Mouse (Mus musculus): Measurements from ENCODE around the gene Atad2b. TPM values are rescaled to one million over a fixed set of nuclear protein-coding genes. Genes with fewer than 3 reads are reported as not detected.
"Not testable (repeated sequence)": the region's sequence is repeated elsewhere in the genome, so short reads cannot be mapped to it uniquely, and the experiment has no call there.

Gene Atad2b
- polyA plus RNA-seq, 1 experiment from 2014 or later = 24.8 TPM

DNA sequence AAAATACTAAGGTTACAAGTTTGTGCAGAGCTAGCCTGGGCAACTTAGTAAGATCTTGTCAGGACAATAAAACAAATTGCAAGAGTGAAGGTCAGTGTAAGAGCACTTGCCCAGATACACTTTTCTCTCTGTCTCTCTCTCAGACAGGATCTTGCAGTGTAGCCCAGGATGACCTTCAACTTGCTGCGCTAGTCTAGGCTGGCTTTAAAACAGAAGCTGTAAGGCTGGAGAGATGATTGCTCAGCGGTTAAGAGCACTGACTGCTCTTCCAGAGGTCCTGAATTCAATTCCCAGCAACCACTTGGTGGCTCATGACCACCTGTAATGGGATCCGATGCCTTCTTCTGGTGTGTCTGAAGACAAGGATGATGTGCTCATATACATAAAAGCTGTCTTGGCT lies 2.2 kb upstream of the Atad2b start:
- Histone ChIP-seq H3K27ac (replicated peaks) (no peak overlapping the region), H3K4me2 (replicated peaks) (no peak overlapping the region), H3K27me3 (no peaks in the 10 kb centered on the region), H3K9ac (replicated peaks) (no peak overlapping the region), H3K9me3 (no peaks in the 10 kb centered on the region), H3K36me3 (no peaks in the 10 kb centered on the region), H3K4me1 (peaks cover 9% of the 10 kb centered on the region), H3K4me3 (no peak overlapping the region)
- ATAC-seq (ENCODE audit: low FRiP score, low read depth) = no peak
- WGBS = 80% methylated on average over 3 of the region's 3 CpGs

DNA sequence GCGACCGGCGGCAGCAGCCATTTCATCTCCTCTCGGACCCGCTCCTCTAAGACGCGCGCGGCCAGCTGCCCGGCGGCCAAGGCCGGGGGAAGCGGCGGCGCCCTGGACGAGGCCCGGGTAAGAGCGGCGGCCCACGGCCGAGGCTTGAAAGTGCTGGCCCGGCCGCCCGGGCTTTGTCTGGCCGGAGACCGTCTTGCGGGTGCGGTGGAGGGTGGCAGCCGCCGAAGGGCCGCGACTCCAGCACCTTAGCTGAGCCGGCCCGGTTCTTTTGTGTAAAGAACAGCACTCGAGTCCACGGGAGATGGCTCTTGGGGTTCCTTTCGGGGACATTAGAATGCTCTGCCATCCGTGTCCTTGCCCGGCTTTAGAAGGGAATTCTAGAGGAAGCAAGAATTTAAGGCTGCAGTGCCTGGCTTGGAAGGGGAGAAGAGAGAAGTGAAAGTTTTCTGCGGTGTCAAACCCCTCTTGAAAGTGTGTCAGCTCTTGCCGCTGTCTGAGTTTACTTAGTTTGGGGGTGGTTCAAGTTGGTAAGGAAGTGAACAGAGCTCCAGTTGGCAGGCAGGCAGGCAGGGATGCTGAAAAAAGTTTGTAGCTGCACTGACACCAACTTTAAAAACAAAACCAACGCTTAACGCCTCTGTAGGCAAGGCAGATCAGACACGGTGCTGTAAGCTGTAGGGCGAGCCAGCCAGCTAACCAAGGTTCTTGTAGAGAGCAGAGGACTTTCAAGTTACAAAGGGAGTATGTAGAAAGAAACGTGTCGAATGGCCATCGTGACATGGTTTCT lies 845 bp downstream of the Atad2b start:
- Histone ChIP-seq H3K36me3 (no peaks in the 10 kb centered on the region), H3K4me1 (peaks cover 9% of the 10 kb centered on the region), H3K27ac (replicated peaks) (peak overlapping the region; percentile 99), H3K4me2 (replicated peaks) (peak overlapping the region; percentile 74), H3K4me3 (peak overlapping the region; percentile 77), H3K9me3 (no peaks in the 10 kb centered on the region), H3K9ac (replicated peaks) (peak overlapping the region; percentile 99), H3K27me3 (no peaks in the 10 kb centered on the region)
- WGBS = under 1% methylated on average over 48 of the region's 48 CpGs
- ATAC-seq (ENCODE audit: low FRiP score, low read depth) = peak; percentile 50

DNA sequence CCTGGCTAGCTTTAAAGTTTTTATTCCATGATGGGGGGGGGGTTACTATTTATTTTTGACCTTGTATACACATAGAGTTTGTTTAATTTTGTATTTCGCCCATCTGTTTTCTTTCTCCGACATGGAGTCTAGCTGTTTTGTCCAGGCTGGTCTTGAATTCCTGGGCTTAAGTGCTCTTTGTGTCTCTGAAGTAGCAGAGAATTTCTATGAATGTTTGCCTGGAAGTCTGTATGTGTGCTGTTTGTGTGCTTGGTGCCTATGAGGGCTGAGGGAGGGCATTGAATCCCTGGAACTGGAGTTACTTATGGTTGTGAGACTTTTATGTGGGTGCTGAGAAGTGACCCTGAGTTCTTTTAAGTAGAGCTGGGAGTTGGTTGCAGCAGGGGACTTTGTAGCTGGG lies 11.0 kb downstream of the Atad2b start:
- no peak overlapping the region for H3K27ac ChIP-seq (replicated peaks)
- no peak overlapping the region for H3K9ac ChIP-seq (replicated peaks)
- no peak for ATAC-seq (ENCODE audit: low FRiP score, low read depth)
- H3K4me3 ChIP-seq = no peak overlapping the region
- no peaks in the 10 kb centered on the region for H3K36me3 ChIP-seq
- WGBS = 89% methylated on average over 2 of the region's 2 CpGs
- H3K4me1 ChIP-seq = no peaks in the 10 kb centered on the region
- no peaks in the 10 kb centered on the region for H3K27me3 ChIP-seq
- H3K4me2 ChIP-seq (replicated peaks) = no peak overlapping the region
- no peaks in the 10 kb centered on the region for H3K9me3 ChIP-seq

DNA sequence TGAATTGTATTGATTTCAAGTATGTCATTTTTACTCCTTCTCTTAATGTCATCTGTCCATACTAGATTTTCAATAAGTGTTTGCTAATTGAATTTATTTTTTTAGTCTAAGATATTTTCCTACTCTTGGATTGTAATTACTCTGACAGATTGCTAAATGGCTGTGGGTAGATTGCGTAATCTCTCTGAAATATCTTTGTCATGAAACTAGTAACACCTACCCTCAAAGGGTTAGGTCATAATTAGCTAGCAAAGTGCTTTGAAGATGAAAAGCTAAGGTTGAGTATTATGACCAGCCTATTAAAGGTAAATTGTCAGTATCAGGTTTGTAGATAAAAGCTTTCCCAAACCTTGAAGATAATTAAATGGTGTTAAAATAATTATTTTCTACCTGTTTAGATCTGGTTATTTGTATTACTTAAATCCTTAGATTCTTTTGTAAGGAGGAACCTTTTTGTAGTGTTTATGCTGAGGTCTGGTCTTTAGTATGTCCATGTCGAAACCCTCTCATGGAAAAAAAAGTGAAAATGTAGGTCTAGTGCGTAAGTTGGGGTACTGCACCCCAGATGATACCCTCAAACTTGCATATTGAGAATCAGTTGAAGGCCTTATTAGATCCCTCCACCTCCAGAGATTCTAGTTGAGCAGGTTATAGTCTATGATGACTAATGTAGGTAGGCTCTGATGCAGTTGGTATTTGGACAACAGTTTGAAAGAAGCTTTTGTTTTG lies 13.8 kb downstream of the Atad2b start:
- Histone ChIP-seq H3K9ac (replicated peaks) (no peak overlapping the region), H3K4me1 (no peaks in the 10 kb centered on the region), H3K27ac (replicated peaks) (no peak overlapping the region), H3K4me3 (no peak overlapping the region), H3K27me3 (no peaks in the 10 kb centered on the region), H3K4me2 (replicated peaks) (no peak overlapping the region), H3K36me3 (no peaks in the 10 kb centered on the region), H3K9me3 (no peaks in the 10 kb centered on the region)
- WGBS = 97% methylated on average over 3 of the region's 3 CpGs
- ATAC-seq (ENCODE audit: low FRiP score, low read depth) = no peak

DNA sequence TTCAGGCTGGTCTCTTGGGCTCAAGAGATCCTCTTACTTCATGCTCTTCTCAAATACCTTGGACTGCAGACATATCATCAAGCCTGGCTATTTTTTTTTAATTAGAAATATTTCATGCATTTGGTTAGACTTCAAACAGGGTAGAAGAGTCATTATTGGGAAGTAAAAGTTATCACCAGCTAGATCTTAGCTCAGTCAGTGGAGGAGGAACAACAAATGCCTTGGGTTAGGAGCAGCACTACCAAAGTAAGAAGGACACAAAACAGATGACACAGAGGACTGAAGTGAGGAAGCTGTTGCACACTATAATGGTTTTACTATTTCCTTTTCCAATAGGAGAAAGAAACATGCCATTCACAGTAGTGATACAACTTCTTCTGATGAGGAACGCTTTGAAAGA lies 35.1 kb downstream of the Atad2b start:
- Histone ChIP-seq H3K27me3 (no peaks in the 10 kb centered on the region), H3K4me2 (replicated peaks) (no peak overlapping the region), H3K4me1 (no peaks in the 10 kb centered on the region), H3K9me3 (no peaks in the 10 kb centered on the region), H3K27ac (replicated peaks) (no peak overlapping the region), H3K4me3 (no peak overlapping the region), H3K36me3 (peaks cover 64% of the 10 kb centered on the region), H3K9ac (replicated peaks) (no peak overlapping the region)
- ATAC-seq (ENCODE audit: low FRiP score, low read depth) = no peak
- 97% methylated on average over 1 of the region's 1 CpGs for WGBS

DNA sequence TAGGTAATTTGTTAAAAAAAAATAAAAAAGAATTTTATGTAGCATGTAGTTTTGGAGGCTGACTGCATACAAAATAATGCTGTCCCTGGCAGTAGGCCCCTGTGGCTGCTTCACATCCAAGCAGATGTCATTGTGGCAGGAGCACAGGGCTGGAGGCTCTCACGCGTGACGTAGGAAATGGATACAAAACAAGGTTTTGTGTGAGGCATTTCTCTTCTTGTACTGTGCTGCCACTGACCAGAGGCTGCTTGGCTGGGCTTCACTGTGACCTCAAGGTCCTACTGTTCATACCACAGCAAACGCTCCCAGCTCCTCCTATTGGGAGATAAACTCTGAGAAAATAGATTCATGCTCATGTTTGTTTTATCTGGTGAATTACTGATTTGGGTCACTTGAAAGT lies 36.0 kb downstream of the Atad2b start:
- H3K4me2 ChIP-seq (replicated peaks) = no peak overlapping the region
- no peak overlapping the region for H3K9ac ChIP-seq (replicated peaks)
- no peaks in the 10 kb centered on the region for H3K9me3 ChIP-seq
- WGBS = 91% methylated on average over 4 of the region's 4 CpGs
- no peaks in the 10 kb centered on the region for H3K27me3 ChIP-seq
- no peak overlapping the region for H3K4me3 ChIP-seq
- H3K27ac ChIP-seq (replicated peaks) = no peak overlapping the region
- ATAC-seq (ENCODE audit: low FRiP score, low read depth) = no peak
- H3K36me3 ChIP-seq = peaks cover 57% of the 10 kb centered on the region
- H3K4me1 ChIP-seq = no peaks in the 10 kb centered on the region

DNA sequence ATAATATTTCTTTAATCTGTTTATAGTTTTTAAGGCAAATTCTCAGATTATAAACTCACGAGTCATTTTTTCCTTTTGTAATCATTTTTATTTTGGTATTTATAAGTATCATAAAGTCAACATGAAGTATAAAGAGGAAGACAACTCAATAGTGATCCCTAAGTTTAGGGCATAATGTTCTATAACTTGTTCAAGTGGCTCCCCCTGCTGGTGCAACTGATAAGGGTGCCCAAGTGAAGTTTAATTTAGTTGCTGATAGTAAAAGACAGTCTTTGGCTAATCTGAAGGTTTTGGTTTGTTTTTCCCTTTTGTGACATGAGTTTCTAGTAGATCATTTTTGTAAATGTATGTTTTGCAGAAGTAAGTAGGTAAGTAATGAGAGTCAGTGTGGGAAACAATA lies 55.8 kb downstream of the Atad2b start:
- 39% methylated on average over 1 of the region's 1 CpGs for WGBS
- H3K4me1 ChIP-seq = no peaks in the 10 kb centered on the region
- H3K4me2 ChIP-seq (replicated peaks) = no peak overlapping the region
- no peak overlapping the region for H3K9ac ChIP-seq (replicated peaks)
- peaks cover 29% of the 10 kb centered on the region for H3K36me3 ChIP-seq
- H3K9me3 ChIP-seq = no peaks in the 10 kb centered on the region
- no peaks in the 10 kb centered on the region for H3K27me3 ChIP-seq
- ATAC-seq (ENCODE audit: low FRiP score, low read depth) = no peak
- H3K27ac ChIP-seq (replicated peaks) = no peak overlapping the region
- H3K4me3 ChIP-seq = no peak overlapping the region

DNA sequence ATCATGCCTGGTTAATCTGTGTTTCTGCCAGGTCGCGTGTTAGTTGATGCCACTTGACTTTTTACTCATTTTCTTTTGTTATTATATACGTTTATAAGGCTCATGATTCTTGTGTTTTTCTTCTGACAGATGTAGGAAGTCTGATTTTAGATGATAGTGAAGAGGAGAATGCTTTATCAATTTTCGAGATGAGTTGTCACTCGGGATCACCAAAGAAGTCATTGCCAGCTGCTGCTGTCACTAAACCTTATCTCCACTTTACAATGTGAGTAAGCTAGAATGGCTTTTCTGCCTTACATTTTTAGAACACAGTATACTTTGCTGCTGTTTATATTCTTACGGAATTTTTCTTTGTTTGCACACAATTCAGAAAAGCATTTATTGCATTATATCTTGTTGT lies 61.2 kb downstream of the Atad2b start:
- Histone ChIP-seq H3K27ac (replicated peaks) (no peak overlapping the region), H3K9me3 (no peaks in the 10 kb centered on the region), H3K4me3 (no peak overlapping the region), H3K9ac (replicated peaks) (no peak overlapping the region), H3K36me3 (peaks cover 37% of the 10 kb centered on the region), H3K27me3 (no peaks in the 10 kb centered on the region), H3K4me1 (no peaks in the 10 kb centered on the region), H3K4me2 (replicated peaks) (no peak overlapping the region)
- WGBS = 94% methylated on average over 6 of the region's 6 CpGs
- ATAC-seq (ENCODE audit: low FRiP score, low read depth) = no peak

DNA sequence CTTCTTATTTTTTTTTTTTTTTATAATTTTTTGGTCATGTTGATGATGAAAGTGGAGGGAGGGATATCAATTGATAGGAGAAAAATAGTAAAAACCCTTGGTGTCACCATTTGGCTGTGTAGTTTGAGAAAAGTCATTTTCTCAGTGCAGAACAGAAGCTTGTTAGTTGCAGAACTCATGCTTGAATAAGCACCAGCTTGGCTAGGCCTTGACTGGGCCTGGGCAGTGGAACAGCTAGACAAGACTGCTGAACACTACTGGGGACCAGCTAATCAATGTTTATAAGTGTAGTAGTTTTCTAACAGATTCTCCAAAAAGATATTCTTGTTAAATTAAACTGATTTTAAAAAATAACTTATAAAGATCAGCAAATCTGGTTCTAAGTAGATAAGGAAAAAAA lies 79.8 kb downstream of the Atad2b start:
- ATAC-seq (ENCODE audit: low FRiP score, low read depth) = no peak
- Histone ChIP-seq H3K36me3 (no peaks in the 10 kb centered on the region), H3K4me2 (replicated peaks) (no peak overlapping the region), H3K4me3 (no peak overlapping the region), H3K4me1 (no peaks in the 10 kb centered on the region), H3K27me3 (no peaks in the 10 kb centered on the region), H3K9me3 (no peaks in the 10 kb centered on the region), H3K9ac (replicated peaks) (no peak overlapping the region), H3K27ac (replicated peaks) (no peak overlapping the region)

DNA sequence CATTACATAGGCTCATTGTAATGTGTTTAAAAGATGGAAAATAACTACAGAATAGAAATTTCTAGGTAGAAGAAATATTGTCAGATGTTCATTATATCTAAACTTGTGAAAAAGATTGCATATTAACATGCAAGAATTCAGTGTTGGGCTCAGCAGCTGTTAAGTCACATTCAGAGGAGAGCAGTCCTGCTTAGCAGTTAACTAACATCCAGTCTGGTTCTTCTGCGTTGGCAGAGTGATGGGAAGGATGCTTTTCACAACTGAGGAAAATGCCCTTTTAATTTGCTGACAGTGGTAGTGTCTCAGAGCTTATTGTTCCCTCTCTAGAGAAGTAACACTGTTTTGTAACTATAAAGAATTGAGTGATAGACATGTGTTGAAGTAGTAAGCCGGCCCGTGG lies 88.2 kb downstream of the Atad2b start:
- Histone ChIP-seq H3K9ac (replicated peaks) (no peak overlapping the region), H3K36me3 (0 out of 2 replicates have a peak, but pooled peaks cover 13% of the 10 kb centered on the region), H3K4me3 (no peak overlapping the region), H3K9me3 (no peaks in the 10 kb centered on the region), H3K27ac (replicated peaks) (no peak overlapping the region), H3K4me2 (replicated peaks) (no peak overlapping the region), H3K27me3 (no peaks in the 10 kb centered on the region), H3K4me1 (no peaks in the 10 kb centered on the region)
- ATAC-seq (ENCODE audit: low FRiP score, low read depth) = no peak
- 62% methylated on average over 3 of the region's 3 CpGs for WGBS

DNA sequence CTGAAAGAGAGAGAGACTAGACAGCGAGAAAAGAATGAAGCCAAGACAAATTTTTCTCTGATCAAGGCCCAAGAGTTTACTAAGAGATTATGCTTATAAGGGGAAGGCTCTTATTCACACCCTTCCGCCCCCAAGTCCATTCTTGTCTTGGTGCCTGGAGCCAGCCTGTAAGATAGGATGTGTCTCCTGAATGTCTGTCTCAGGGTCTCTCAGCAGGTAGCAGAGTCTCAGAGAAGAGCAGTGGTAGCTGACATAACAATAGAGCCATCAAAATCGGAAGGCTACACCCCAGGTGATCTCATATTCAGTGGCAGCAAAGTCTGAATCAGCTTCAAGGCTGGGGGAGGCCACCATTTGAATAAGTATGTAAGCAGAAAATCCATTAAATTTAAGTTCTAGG lies 88.6 kb downstream of the Atad2b start:
- H3K27ac ChIP-seq (replicated peaks); H3K4me2 ChIP-seq (replicated peaks); H3K4me3 ChIP-seq; H3K9me3 ChIP-seq; ATAC-seq (ENCODE audit: low FRiP score, low read depth); H3K9ac ChIP-seq (replicated peaks); H3K4me1 ChIP-seq; H3K27me3 ChIP-seq: not testable (repeated sequence)
- WGBS = 40% methylated on average over 3 of the region's 3 CpGs
- peaks cover 15% of the 10 kb centered on the region; the same call in 1 of the 2 replicates for H3K36me3 ChIP-seq

DNA sequence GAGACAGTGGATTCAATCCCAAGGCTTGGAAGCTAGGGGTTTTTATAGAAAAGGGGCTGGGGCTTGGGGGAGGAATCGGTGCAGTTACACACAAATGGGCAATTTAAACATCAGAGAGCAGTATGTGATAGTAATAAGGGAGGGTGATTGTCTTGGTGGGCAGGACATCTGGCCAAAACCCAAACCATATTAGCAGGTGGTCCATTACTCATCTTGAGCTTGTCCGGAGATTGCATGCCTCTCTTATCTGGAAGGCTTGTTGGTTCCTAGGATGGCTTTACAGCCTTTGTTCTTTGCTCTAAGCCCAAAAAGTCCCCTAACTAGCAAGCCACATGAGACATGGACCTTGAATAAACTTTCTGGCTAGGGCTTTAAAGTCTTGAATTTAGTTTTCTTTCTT lies 91.5 kb downstream of the Atad2b start:
- H3K36me3 ChIP-seq = peaks cover 19% of the 10 kb centered on the region
- not testable (repeated sequence) for H3K4me3 ChIP-seq; H3K27me3 ChIP-seq; H3K9me3 ChIP-seq; H3K9ac ChIP-seq (replicated peaks); ATAC-seq (ENCODE audit: low FRiP score, low read depth); H3K4me1 ChIP-seq; H3K27ac ChIP-seq (replicated peaks); H3K4me2 ChIP-seq (replicated peaks)
- WGBS = 91% methylated on average over 2 of the region's 2 CpGs

Measured in midbrain, embryonic 12.5 days (tissue).